Mouse (Mus musculus) urinary bladder, postnatal 36 days (tissue): ENCODE measurements around the gene Olfr1416.

Experiments used
- DNase-seq, 2 experiments: peaks; one replicate each; pipeline ENCODE4 v3.0.0; 2022; ENCODE audit warnings: low spot score in 2 of 2, mixed read lengths in 1 of 2

Olfr1416 gene

GRCm38 (mm10) chr1:92432098-92432497, 52.8 kb downstream of the Olfr1416 start:
- DNase-seq, result no peak

GRCm38 (mm10) chr1:92431420-92431819, 53.5 kb downstream of the Olfr1416 start:
- DNase-seq, result no peak

GRCm38 (mm10) chr1:92430991-92431390, 53.9 kb downstream of the Olfr1416 start:
- DNase-seq, result no peak
